Mouse (Mus musculus): ENCODE results near the gene Ndufs5.

DNA sequence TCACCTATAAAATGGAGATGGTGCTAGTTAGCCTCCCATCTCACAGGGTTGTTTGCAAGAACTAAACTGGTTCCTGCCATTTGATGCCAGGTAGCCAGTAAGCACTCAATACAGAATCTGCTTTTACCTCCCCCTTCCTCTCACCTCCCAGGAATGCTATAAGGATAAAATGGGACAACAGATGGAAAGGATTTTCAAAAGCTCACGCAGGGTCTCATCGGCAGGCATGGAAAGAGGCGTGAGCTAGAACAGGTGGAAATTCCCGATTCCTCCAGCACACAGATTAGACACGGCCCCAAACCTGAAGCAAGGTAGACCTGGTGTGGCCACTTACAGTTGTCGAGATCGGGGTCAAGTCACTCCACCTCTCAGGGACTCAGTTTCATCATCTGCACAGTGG lies 33.0 kb downstream of the Ndufs5 start:
- TF ChIP-seq POLR2A (IDR thresholded peaks at IDR 0.05; ENCODE audit: borderline replicate concordance, control insufficient read depth, low read depth, low read length) (no peak), CTCF (IDR thresholded peaks at IDR 0.05; ENCODE audit: control insufficient read depth, insufficient read depth, low read length) (no peak)

Measured in bone marrow, adult 2 months (tissue).